Mouse (Mus musculus): ENCODE data around the gene Rasgrf1. TPM values are rescaled to one million over a fixed set of nuclear protein-coding genes. Genes with fewer than 3 reads are reported as not detected.

Gene Rasgrf1
- total and polyA plus RNA-seq, 3 experiments = not detected

DNA sequence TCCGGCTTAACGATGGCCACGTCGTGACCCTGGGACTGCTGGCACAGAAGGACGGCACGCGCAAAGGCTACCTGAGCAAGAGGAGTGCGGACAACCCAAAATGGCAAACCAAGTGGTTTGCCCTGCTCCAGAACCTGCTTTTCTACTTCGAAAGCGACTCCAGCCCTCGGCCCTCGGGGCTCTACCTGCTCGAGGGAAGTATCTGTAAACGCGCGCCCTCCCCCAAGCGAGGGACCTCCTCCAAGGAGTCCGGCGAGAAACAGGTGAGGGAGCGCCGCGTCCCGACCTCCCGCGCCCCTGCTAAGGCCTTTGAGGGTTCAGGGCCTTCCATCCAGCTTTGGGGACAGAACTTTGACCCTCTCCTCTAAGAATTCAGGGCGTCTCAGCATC lies 298 bp downstream of the Rasgrf1 start:
- Histone ChIP-seq H3K36me3 (ENCODE audit: control insufficient read depth in 1 of 2, insufficient read depth in 2 of 2, low read length in 2 of 2) (no peaks in the 10 kb centered on the region), H3K4me3 (ENCODE audit: control insufficient read depth in 1 of 2, insufficient read depth in 1 of 2, low read depth in 2 of 2, low read length in 2 of 2) (no peak overlapping the region), H3K79me2 (ENCODE audit: control insufficient read depth, insufficient read depth, low read length, poor library complexity) (no peaks in the 10 kb centered on the region), H3K27me3 (ENCODE audit: control insufficient read depth in 1 of 2, insufficient read depth in 2 of 2, low read length in 2 of 2) (no peaks in the 10 kb centered on the region; a peak in 1 of 4 replicates), H3K4me1 (ENCODE audit: control insufficient read depth in 1 of 2, insufficient read depth in 2 of 2, low read length in 2 of 2) (no peaks in the 10 kb centered on the region), H3K9me3 (replicated peaks; ENCODE audit: insufficient read depth, low read length) (no peaks in the 10 kb centered on the region), H3K9ac (ENCODE audit: control insufficient read depth, low read depth, low read length, poor library complexity, severe bottlenecking) (no peak overlapping the region), H3K27ac (ENCODE audit: control insufficient read depth, low read depth, low read length) (no peak overlapping the region)
- TF ChIP-seq NRF1 (IDR thresholded peaks at IDR 0.05; ENCODE audit: insufficient read depth, low read depth, low read length, poor library complexity, severe bottlenecking) = no peak
- TF ChIP-seq MAFK (IDR thresholded peaks at IDR 0.05; ENCODE audit: borderline replicate concordance, low read depth, low read length) = no peak
- TF ChIP-seq TBP (IDR thresholded peaks at IDR 0.05; ENCODE audit: low read depth, low read length) = no peak
- no peak for TF ChIP-seq POLR2A (IDR thresholded peaks at IDR 0.05; ENCODE audit: control insufficient read depth in 1 of 2, insufficient read depth in 1 of 2, low read depth in 1 of 2, low read length in 2 of 2, poor library complexity in 1 of 2)
- no peak for TF ChIP-seq POLR2AphosphoS2 (IDR thresholded peaks at IDR 0.05; ENCODE audit: low read length)
- no peak for TF ChIP-seq EP300 (IDR thresholded peaks at IDR 0.05; ENCODE audit: low read depth in 1 of 2, low read length in 2 of 2)
- no peak for TF ChIP-seq MYC (IDR thresholded peaks at IDR 0.05; ENCODE audit: low read depth, low read length)
- no peak for TF ChIP-seq MYB (IDR thresholded peaks at IDR 0.05; ENCODE audit: low read depth, low read length)
- TF ChIP-seq ZNF384 (IDR thresholded peaks at IDR 0.05; ENCODE audit: low read depth, low read length) = no peak
- no peak for TF ChIP-seq POLR2AphosphoS5 (IDR thresholded peaks at IDR 0.05; ENCODE audit: borderline replicate concordance, low read depth, low read length)
- no peak for TF ChIP-seq GABPA (IDR thresholded peaks at IDR 0.05; ENCODE audit: low read depth, low read length)
- no peak for TF ChIP-seq RCOR1 (IDR thresholded peaks at IDR 0.05; ENCODE audit: low read depth, low read length)
- no peak for DNase-seq (ENCODE audit: low read depth, low spot score)

DNA sequence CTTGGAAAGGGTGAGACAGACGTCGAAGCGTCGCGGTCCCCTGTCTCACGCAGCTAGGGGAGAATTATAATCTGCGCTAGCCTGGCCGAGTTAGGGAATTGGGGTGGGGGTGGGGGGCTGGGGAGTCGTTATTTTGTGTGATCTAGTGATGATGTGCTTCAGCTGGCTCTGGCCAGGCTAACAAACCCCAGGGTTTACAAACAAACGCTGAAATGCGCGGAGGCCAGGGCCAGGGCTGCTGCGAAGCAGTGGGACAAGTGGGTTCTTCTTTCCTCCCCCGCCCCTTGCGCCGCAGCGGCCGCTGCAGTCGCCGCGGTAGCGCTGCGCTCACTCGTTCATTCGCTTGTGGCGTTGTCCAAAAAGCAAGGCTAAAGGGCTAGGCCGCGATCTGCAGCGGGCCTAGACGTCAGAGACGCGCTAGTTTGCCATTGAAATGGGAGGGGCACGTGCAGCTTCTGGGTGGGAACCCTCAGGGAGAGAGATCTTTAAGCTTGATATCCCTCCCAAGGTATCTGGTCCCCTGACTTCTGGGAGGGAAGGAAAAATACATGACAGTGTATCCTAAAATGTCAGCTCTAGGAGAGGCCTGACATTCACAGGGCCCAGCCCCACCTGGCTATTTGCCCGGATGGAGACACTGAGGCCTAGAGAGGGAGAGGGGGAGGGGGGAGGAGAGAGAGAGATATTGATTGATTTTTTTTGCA lies 1.2 kb downstream of the Rasgrf1 start:
- DNase-seq (ENCODE audit: low read depth, low spot score) = no peak
- Histone ChIP-seq H3K9me3 (replicated peaks; ENCODE audit: insufficient read depth, low read length) (no peaks in the 10 kb centered on the region), H3K9ac (ENCODE audit: control insufficient read depth, low read depth, low read length, poor library complexity, severe bottlenecking) (no peak overlapping the region), H3K27ac (ENCODE audit: control insufficient read depth, low read depth, low read length) (no peak overlapping the region), H3K4me1 (ENCODE audit: control insufficient read depth in 1 of 2, insufficient read depth in 2 of 2, low read length in 2 of 2) (no peaks in the 10 kb centered on the region), H3K27me3 (ENCODE audit: control insufficient read depth in 1 of 2, insufficient read depth in 2 of 2, low read length in 2 of 2) (no peaks in the 10 kb centered on the region; a peak in 1 of 4 replicates), H3K36me3 (ENCODE audit: control insufficient read depth in 1 of 2, insufficient read depth in 2 of 2, low read length in 2 of 2) (no peaks in the 10 kb centered on the region), H3K79me2 (ENCODE audit: control insufficient read depth, insufficient read depth, low read length, poor library complexity) (no peaks in the 10 kb centered on the region), H3K4me3 (ENCODE audit: control insufficient read depth in 1 of 2, insufficient read depth in 1 of 2, low read depth in 2 of 2, low read length in 2 of 2) (no peak overlapping the region)
- TF ChIP-seq EP300 (IDR thresholded peaks at IDR 0.05; ENCODE audit: low read depth in 1 of 2, low read length in 2 of 2) (no peak), USF2 (IDR thresholded peaks at IDR 0.05; ENCODE audit: borderline replicate concordance in 1 of 2, insufficient read depth in 1 of 2, low read depth in 1 of 2, low read length in 2 of 2) (no peak), CHD2 (IDR thresholded peaks at IDR 0.05; ENCODE audit: low read length) (no peak), MEF2A (IDR thresholded peaks at IDR 0.05; ENCODE audit: extremely low read depth, insufficient replicate concordance, low read depth, low read length, poor library complexity, severe bottlenecking) (no peak), JUND (IDR thresholded peaks at IDR 0.05; ENCODE audit: low read depth, low read length) (no peak), TAL1 (IDR thresholded peaks at IDR 0.05; ENCODE audit: low read length) (no peak), GATA1 (IDR thresholded peaks at IDR 0.05; ENCODE audit: low read depth, low read length) (no peak), E2F4 (IDR thresholded peaks at IDR 0.05; ENCODE audit: borderline replicate concordance, low read depth, low read length) (no peak)
